Mouse (Mus musculus) gastrocnemius, postnatal 36 days (tissue): ENCODE results near the gene Samd14. TPM values are rescaled to one million over a fixed set of nuclear protein-coding genes. Genes with fewer than 3 reads are reported as not detected.
"Not testable (repeated sequence)": the region's sequence is repeated elsewhere in the genome, so short reads cannot be mapped to it uniquely, and the experiment has no call there.

Experiments
- DNase-seq, 2 experiments: peaks; one replicate each; pipeline ENCODE4 v3.0.0; 2022
- intact Hi-C: fragments of 180-260 bp; cut with DNase I; formaldehyde crosslinking; loops from one replicate; pipeline ENCODE4 v1.15.1; 2025
- total RNA-seq, 2 experiments: library from RNA; stranded (reverse); gene quantifications; 2 replicates each; pipeline ENCODE4 v1.2.3; 2021

The Samd14 gene
- total RNA-seq, 2 experiments from 2014 or later, result 0.44 to 0.56 TPM

GRCm38 (mm10) chr11:95002705-95003104 is 7.0 kb upstream of the Samd14 start:
- DNase-seq, result no peak
- intact Hi-C loops, result no loop called here

GRCm38 (mm10) chr11:95004136-95004936 is 5.3 kb upstream of the Samd14 start:
- DNase-seq, result no peak
- intact Hi-C loops, result no loop called here

DNA sequence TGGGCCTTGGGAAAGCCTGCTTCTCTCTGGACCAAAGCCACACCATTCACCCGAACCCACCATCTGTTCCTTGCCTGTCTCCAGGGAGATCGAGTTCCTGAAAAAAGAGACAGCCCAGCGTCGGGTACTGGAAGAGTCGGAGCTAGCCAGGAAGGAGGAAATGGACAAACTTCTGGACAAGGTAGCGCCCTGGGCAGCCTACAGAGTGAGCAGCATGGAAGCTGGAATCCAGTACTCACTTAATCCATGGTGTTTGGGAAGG is 4.8 kb upstream of the Samd14 start:
- intact Hi-C loops, result no loop called here

GRCm38 (mm10) chr11:95006038-95006437 is 3.6 kb upstream of the Samd14 start:
- DNase-seq, result no peak
- intact Hi-C loops, result no loop called here

More for the DNA sequence above, 4.8 kb upstream of the Samd14 start:
- no peak for DNase-seq

- peak; percentile 66 to 79 for DNase-seq
- intact Hi-C loops, result no loop called here
Observed at GRCm38 (mm10) chr11:95006525-95007219, 3.0 kb upstream of the Samd14 start.

DNA sequence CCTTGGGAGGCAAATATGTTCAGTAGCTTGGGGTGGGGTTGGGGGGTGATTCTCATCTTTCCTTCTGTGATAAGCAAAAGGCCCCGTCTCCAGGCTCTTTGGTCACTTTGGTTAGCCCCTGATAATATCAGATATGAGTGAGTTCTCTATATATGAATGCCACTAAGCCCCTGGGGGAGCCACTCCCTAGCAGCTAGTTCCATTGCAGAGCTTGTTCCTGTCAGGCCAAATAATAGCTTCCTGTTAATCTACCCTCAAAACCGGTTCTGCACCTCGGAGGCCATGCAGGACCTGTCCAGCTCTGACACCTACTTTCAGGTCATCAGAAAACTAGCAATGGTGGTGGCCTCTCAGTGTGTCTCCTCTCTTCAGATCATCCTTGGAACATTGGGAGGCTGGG is 2.3 kb upstream of the Samd14 start:
- intact Hi-C loops, result no loop called here
- no peak for DNase-seq

GRCm38 (mm10) chr11:95008661-95009628 is 734 bp upstream of the Samd14 start:
- DNase-seq, result no peak
- intact Hi-C loops, result no loop called here

DNA sequence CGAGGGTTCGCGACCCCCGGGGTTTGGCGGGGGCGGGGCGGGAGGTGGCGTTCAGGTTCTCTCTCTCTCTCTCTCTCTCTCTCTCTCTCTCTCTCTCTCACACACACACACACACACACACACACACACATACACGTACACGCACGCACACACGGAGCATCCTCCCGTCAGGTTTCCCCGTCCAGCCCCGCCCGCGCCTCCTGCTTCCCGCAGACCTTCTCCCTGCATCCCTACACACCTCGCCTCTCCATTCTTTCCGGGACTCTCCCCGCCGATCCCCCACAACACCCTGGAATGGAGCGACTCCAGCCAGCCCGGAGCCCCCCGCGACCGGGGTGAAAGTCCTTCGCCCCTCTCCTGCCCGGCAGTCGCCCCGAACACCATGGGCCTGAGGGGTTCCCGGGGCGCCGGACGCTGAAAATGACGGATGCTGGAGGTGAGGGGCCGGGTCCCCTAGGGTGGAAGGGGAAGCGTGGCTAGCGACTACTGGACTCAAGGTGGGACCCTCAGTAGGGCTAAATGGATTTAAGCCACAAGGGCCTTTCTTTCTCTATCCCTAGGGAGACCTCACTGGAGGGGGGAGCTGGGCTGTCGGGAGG is 561 bp downstream of the Samd14 start:
- no peak for DNase-seq
- intact Hi-C loops, result no loop called here

DNA sequence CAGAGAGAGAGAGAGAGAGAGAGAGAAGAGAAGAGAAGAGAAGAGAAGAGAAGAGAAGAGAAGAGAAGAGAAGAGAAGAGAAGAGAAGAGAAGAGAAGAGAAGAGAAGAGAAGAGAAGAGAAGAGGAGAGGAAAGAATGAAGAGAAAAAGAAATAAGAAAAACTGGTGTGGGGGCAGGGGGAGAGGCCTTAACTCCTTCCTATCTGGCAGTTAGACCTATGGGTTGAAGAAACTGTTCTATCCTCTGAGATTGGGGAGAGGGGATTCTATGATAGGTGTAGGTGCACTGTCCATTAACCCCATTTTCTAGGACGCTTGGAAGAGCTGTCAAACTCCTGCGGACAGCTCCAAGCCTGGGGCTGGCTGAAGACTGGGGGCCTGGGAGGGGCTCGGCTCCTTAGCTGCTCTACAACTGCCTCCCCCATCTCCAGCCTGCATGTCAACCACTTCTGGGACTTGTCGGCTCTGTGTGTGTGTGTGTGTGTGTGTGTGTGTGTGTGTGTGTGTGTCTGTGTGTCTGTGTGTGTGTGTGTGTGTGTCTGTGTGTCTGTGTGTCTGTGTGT is 1.2 kb downstream of the Samd14 start:
- DNase-seq, intact Hi-C loops: not testable (repeated sequence)

DNA sequence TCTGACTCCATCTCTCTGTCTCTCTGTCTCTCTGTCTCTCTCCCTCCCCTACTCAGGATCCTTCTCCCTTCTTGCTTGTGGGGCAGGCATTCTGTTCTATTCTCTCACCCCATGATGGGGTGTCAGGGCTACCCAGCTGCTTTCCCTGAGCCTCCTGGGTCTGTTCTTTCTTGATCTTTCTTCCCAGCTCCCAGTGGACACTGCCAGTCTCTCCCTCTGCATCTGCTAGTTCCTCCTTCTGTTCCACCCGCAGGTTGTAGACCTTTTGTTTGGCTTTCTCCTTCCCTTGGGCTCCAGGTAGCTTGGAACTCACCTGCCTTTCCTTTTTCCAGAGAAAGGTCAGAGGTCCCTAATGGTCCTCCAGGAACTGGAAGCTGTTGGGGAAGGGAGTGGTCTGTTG is 1.7 kb downstream of the Samd14 start:
- intact Hi-C loops, result no loop called here

GRCm38 (mm10) chr11:95012075-95012474 is 2.4 kb downstream of the Samd14 start:
- intact Hi-C loops, result no loop called here
- DNase-seq, result no peak

More for the DNA sequence above, 1.7 kb downstream of the Samd14 start:
- no peak for DNase-seq

DNA sequence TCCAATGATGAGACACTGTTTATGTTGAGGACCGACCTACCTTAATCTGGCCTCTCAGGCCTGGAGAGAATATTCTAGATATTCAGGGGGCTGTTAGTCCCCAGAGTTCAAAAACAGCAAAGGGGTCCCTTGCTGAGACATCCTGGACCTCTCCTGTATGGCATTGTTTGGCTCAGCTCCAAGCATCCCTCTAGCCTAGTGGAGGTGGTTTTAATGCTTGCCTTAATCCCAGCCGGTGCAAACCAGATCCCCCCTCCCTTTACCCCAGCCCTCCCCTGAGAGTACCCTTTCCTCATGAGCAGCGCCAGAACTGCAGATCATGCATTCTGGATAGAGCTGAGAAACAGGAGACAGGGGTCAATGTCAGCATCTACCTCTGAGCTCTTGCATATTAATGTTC is 2.8 kb downstream of the Samd14 start:
- intact Hi-C loops, result no loop called here
- no peak for DNase-seq

GRCm38 (mm10) chr11:95015484-95015883 is 5.8 kb downstream of the Samd14 start:
- intact Hi-C loops, result no loop called here
- no peak for DNase-seq

GRCm38 (mm10) chr11:95022237-95022992 is 12.7 kb downstream of the Samd14 start:
- intact Hi-C loops, result no loop called here
- DNase-seq, result no peak

DNA sequence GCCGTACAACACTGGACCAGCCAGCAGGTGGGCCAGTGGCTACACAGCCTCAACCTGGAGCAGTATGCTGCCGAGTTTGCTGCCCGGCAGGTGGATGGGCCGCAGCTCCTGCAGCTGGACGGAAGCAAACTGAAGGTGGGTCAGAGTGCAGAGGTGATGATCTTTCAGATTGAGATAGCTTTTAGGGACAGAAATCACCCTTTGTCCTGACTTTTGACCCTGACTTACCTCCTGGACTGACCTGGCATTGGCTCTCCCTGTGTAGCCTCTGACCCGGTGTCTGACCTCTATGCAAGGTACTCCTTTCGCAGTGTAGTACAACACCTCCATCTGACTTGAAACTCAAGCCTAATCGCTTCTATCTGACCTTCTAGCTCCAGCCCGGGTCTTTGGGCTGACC is 13.8 kb downstream of the Samd14 start:
- intact Hi-C loops, result no loop called here

GRCm38 (mm10) chr11:95024439-95025184 is 14.9 kb downstream of the Samd14 start:
- DNase-seq, result no peak
- intact Hi-C loops, result no loop called here

More for the DNA sequence above, 13.8 kb downstream of the Samd14 start:
- no peak for DNase-seq

DNA sequence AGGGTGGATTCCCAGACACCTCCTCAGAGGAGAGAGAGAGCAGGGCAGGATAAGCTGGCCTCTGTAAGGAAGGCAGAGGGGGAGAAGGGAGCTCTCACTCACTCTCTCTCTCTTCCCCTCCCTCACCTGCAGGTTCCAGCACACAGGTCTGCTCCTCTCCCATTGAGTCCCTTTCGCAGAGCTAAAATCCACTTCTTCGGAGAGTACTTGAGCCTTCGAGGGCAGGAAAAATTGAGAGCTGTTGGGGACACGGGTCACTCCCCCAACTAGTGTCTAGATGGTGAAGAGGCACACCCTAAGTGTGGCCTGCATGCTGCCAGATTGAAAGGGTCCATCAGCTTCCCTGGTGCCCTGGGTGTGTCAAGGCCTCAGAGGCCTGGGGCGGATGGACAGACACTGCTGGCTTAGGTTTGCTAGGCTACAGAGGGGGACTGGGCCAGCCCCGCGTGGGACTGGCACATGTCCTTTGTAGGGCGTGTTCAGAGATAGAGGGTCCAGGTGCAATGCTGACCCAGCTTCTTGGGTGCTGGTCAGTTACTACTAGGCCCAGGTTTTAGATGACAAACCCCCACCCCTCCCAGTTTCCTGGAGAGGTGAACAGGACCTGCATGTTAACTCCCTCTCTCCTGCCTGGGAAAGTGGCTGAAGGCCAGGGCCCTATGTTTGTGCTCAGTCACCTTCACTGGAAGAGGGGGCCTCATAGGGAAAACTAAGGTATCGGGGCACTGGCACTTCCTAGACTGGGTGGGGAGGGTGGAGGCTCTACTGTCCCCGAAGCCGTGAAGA is 15.7 kb downstream of the Samd14 start:
- no peak for DNase-seq
- intact Hi-C loops, result no loop called here

- intact Hi-C loops, result no loop called here
- no peak for DNase-seq
Observed at GRCm38 (mm10) chr11:95026090-95026542, 16.4 kb downstream of the Samd14 start.
